Mouse (Mus musculus) lung, postnatal 0 days (tissue): ENCODE results near the gene Wasf2. TPM values are rescaled to one million over a fixed set of nuclear protein-coding genes. Genes with fewer than 3 reads are reported as not detected.
"Not testable (repeated sequence)": the region's sequence is repeated elsewhere in the genome, so short reads cannot be mapped to it uniquely, and the experiment has no call there.

Source experiments
- ATAC-seq: fragments of 200-750 bp; cut with Nextera tagmentation; 2 replicates; pipeline ENCODE4 v1.8.0; 2017; ENCODE audit warnings: moderate library complexity
- DNase-seq: peaks from one replicate; pipeline ENCODE4 v3.0.0-alpha.2; 2016; ENCODE audit warnings: low spot score
- H3K27ac ChIP-seq: fragments of 300-500 bp; sonication (generic); 2 replicates; pipeline ENCODE4 v1.5.1; 2014; ENCODE audit warnings: antibody characterized with exemption, mild to moderate bottlenecking, low read length, mixed read lengths
- H3K27me3 ChIP-seq: fragments of 300-500 bp; sonication (generic); replicated peaks from 2 replicates; pipeline ENCODE4 v1.6.1; 2014; ENCODE audit warnings: low read length, mixed read lengths; ENCODE audit not compliant: insufficient read depth
- H3K36me3 ChIP-seq: fragments of 300-500 bp; sonication (generic); 2 replicates; pipeline ENCODE4 v1.6.1; 2014; ENCODE audit warnings: low read length, mixed read lengths; ENCODE audit not compliant: insufficient read depth
- H3K4me1 ChIP-seq: fragments of 300-500 bp; sonication (generic); 2 replicates; pipeline ENCODE4 v1.6.1; 2014; ENCODE audit warnings: antibody characterized with exemption, low read depth, low read length, mixed read lengths; ENCODE audit not compliant: insufficient read depth
- H3K4me2 ChIP-seq: fragments of 300-500 bp; sonication (generic); replicated peaks from 2 replicates; pipeline ENCODE4 v1.6.1; 2014; ENCODE audit warnings: low read depth, mild to moderate bottlenecking, low read length, moderate library complexity, mixed read lengths
- H3K4me3 ChIP-seq: fragments of 300-500 bp; sonication (generic); 2 replicates; pipeline ENCODE4 v1.5.1; 2014; ENCODE audit warnings: low read depth, low read length
- H3K9ac ChIP-seq: fragments of 300-500 bp; sonication (generic); replicated peaks from 2 replicates; pipeline ENCODE4 v1.6.1; 2014; ENCODE audit warnings: low read depth, mild to moderate bottlenecking
- H3K9me3 ChIP-seq: fragments of 300-500 bp; sonication (generic); 2 replicates; pipeline ENCODE4 v1.6.1; 2016; ENCODE audit warnings: low read length, mixed read lengths
- CTCF ChIP-seq: IDR thresholded peaks from 2 replicates; pipeline ENCODE4 v1.5.1; 2016; ENCODE audit warnings: antibody characterized with exemption, mild to moderate bottlenecking
- EP300 ChIP-seq: IDR thresholded peaks from 2 replicates; pipeline ENCODE4 v1.6.1; 2016; ENCODE audit warnings: antibody characterized with exemption, mild to moderate bottlenecking, control low read depth
- WGBS: fragments of 180-500 bp; shearing (Covaris S2); extraction: QIAGEN DNeasy Blood & Tissue Kit; methylation state at CpG from one replicate; pipeline ENCODE4 v1.1.7; 2014; 5-methylcytosine and 5-hydroxymethylcytosine counted together
- polyA plus RNA-seq: library from polyadenylated mRNA; unstranded; fragments of >200 nt; fragmentation: Nextera tagmentation; extraction: Ambion mirVana; gene quantifications from 2 replicates; pipeline ENCODE4 v1.2.1, GENCODE M21; 2015

The Wasf2 gene
- polyA plus RNA-seq, 1 experiment from 2014 or later = 149 TPM

DNA sequence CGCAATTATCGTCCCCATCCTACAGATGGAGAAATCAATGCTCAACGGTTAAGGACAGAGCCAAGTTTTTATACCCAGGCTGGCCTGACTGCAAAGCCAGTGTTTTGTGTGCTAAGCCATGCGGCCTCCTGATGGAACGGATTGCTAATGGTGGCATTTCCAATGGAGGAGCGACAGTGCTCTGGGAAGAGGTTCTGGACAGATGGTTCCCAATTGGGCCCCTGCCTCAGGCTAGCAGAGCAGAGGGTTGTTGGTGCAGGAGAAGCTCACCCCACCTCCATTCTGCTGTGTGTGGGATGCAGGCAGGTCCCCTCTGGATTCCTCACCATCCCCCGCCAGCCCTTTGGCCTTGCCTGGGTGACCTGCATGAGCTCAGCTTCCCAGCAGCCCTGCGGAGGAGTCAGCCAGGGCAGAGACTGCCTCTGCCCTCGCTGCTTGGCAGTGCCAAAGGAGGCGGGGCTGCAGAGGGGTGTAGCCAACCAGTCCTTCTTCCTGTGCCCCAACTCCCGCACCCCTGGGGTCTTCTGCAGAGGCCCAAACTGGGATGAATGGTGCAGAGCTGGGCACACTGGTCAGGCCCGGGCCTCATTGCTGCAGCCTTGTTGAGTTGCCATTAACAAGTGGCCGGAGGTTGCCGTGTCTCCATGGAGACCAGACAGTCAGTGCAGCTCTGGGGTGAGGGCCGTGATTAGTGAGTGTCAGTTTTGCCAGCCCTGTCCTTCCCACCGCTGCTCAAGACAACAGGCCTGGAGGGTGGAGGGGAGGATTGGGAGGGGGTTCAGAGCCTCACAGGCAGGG lies 35.2 kb upstream of the Wasf2 start:
- Histone ChIP-seq H3K4me2 (peak overlapping the region; percentile 39), H3K36me3 (no peaks in the 10 kb centered on the region), H3K27ac (peak overlapping the region; percentile 85), H3K27me3 (no peaks in the 10 kb centered on the region), H3K4me1 (peaks cover 40% of the 10 kb centered on the region), H3K9me3 (no peaks in the 10 kb centered on the region), H3K9ac (no peak overlapping the region), H3K4me3 (no peak overlapping the region)
- ATAC-seq = peak; percentile 40
- WGBS = 37% methylated on average over 16 of the region's 16 CpGs
- peak; percentile 74 for DNase-seq
- no peak for TF ChIP-seq CTCF
- TF ChIP-seq EP300 = no peak

DNA sequence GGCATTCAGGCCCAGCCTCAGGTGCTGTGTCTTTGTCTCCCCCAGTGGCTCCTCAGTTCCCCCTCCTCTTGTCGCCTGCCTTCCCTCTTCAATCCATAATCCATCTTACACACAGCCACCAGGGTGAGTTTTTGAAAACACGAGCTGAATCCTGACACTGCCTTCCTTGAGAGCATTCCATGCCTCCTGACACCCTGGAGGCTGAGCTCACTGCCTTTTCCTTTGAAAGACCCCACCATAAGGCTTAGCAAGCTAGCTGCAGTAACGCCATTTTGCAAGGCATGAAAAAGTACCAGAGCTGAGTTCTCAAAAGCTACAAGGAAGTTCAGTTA lies 34.6 kb upstream of the Wasf2 start:
- Histone ChIP-seq H3K27ac (peak overlapping the region; percentile 85), H3K4me2 (peak overlapping the region; percentile 39), H3K4me1 (peaks cover 34% of the 10 kb centered on the region)
- H3K4me3 ChIP-seq, H3K36me3 ChIP-seq, H3K27me3 ChIP-seq, H3K9me3 ChIP-seq, H3K9ac ChIP-seq: not testable (repeated sequence)
- DNase-seq = peak; percentile 47
- 24% methylated on average over 3 of the region's 3 CpGs for WGBS
- peak; percentile 2; the same call in 1 of the 2 replicates for ATAC-seq
- peak; percentile 39; the same call in 1 of the 2 replicates for TF ChIP-seq CTCF

DNA sequence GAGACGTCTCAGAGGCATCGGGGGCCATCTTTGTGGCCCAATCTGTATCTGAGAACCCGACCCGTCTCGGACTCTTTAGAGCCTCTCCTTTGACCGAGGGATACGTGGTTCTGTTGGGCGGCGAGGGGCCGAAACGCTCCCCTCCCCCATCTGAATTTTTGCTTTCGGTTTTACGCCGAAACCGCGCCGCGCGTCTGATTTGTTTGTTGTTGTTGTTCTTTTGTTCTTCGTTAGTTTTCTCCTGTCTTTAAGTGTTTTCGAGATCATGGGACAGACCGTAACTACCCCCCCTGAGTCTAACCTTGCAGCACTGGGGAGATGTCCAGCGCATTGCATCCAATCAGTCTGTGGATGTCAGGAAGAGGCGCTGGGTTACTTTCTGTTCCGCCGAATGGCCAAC lies 33.6 kb upstream of the Wasf2 start:
- ATAC-seq, DNase-seq, H3K9ac ChIP-seq, H3K27me3 ChIP-seq, H3K9me3 ChIP-seq, H3K27ac ChIP-seq, H3K36me3 ChIP-seq, H3K4me2 ChIP-seq, H3K4me3 ChIP-seq: not testable (repeated sequence)
- peaks cover 26% of the 10 kb centered on the region for H3K4me1 ChIP-seq
- 1% methylated on average over 13 of the region's 26 CpGs for WGBS

DNA sequence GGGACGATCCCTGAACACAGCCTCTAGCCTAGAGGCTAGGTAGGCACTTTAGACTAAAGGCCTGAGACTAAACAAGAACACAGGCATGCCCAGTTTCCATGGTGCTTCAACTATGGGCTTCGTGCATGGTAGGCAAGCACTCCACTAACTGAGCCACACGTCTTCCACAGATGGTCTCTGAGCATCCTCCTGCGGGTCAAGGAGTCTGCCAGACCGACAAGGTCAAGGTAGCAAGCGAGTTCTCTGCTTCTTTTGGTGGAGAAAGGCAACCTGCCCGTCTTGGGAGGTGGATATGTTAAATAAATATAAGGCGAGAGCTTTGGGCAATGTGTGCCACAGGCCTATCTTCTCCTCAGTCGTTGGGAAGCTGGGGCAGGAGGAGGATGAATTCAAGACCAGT lies 28.6 kb upstream of the Wasf2 start:
- no peak for DNase-seq
- no peak overlapping the region for H3K4me2 ChIP-seq
- no peaks in the 10 kb centered on the region for H3K9me3 ChIP-seq
- no peak overlapping the region for H3K4me3 ChIP-seq
- H3K27ac ChIP-seq = no peak overlapping the region
- H3K36me3 ChIP-seq = no peaks in the 10 kb centered on the region
- ATAC-seq = no peak
- no peaks in the 10 kb centered on the region for H3K27me3 ChIP-seq
- H3K9ac ChIP-seq = no peak overlapping the region
- H3K4me1 ChIP-seq = peaks cover 15% of the 10 kb centered on the region; the same call in 1 of the 2 replicates
- TF ChIP-seq CTCF (no peak), EP300 (no peak)
- 63% methylated on average over 9 of the region's 9 CpGs for WGBS

DNA sequence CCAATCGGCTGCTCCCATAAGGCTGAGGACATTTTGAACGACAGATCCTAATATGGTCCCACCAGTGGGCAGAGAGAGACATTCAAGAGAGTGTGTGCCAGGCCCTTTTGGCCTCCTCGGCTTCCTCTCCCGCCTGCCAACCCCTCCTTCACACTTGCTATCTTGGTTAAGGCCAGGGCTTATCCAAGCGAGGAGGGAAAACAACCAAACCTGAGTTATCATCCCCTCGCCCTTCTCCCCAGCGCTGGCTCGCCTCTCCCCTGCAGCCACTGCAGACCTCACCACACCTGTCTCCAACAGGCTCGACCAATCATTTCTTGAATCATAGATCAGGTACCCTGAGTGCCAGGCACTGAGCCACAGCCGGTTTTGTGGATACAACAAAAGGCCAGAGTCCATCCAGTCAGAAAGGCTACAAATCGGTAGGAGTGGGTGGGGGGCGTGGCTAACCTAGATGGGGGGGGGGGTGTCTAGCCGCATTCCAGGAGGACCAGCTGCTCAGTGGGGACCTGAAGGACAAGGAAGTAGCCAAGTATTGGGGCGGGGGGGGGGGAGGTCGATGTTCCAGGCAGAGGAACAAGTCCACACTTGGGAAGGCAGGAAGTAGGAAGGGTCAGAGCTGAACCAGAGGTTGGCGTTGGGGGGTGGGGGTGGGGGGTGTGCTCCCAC lies 26.6 kb upstream of the Wasf2 start:
- Histone ChIP-seq H3K4me2 (peak overlapping the region; percentile 34; the same call in 1 of the 2 replicates), H3K27me3 (no peaks in the 10 kb centered on the region), H3K9me3 (no peaks in the 10 kb centered on the region), H3K9ac (no peak overlapping the region), H3K27ac (peak overlapping the region; percentile 90), H3K4me1 (peaks cover 22% of the 10 kb centered on the region; the same call in 1 of the 2 replicates), H3K4me3 (no peak overlapping the region), H3K36me3 (no peaks in the 10 kb centered on the region)
- 17% methylated on average over 15 of the region's 16 CpGs for WGBS
- TF ChIP-seq CTCF (no peak), EP300 (no peak)
- DNase-seq = peak; percentile 78
- no peak for ATAC-seq

DNA sequence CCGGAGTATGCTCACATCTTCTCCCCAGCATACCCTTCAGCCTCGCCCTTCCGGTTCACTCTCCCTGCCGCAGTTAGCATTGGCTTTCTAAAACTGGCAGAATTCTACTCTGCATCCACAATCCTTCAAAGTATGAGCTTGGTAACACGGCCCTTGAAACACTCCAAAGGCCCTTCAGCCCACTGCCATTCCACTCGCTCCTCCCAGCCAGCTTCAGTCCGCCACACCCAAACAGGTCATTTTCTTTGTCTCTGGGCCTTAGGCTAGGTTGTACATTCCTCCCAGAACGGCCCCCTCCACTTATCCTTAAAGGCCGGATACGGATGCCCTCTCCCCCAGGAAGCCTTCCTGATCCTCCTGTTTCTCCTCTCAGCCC lies 26.1 kb upstream of the Wasf2 start:
- Histone ChIP-seq H3K4me3 (no peak overlapping the region), H3K4me2 (no peak overlapping the region), H3K9me3 (no peaks in the 10 kb centered on the region), H3K27me3 (no peaks in the 10 kb centered on the region), H3K9ac (no peak overlapping the region), H3K27ac (peak overlapping the region; percentile 90), H3K36me3 (no peaks in the 10 kb centered on the region), H3K4me1 (peaks cover 27% of the 10 kb centered on the region; the same call in 1 of the 2 replicates)
- ATAC-seq = peak; percentile 80
- peak; percentile 94 for DNase-seq
- 18% methylated on average over 10 of the region's 10 CpGs for WGBS
- TF ChIP-seq EP300 (peak; percentile 91), CTCF (no peak)
